Mouse (Mus musculus): ENCODE data around the gene Trim30b. TPM values are rescaled to one million over a fixed set of nuclear protein-coding genes. Genes with fewer than 3 reads are reported as not detected.

Trim30b gene
- polyA plus RNA-seq, 1 experiment from 2014 or later = not detected

Other genes with a start within 250 kb of the Trim30b start
- gene Ubqln5, start 240.1 kb downstream of the Trim30b start, polyA plus RNA-seq (2014; fragmentation: Nextera tagmentation; extraction: Ambion mirVana) = not detected in 2 replicates
- gene Olfr643, start 232.5 kb downstream of the Trim30b start, polyA plus RNA-seq (2014; fragmentation: Nextera tagmentation; extraction: Ambion mirVana) = not detected in 2 replicates
- gene Ubqln3, start 226.6 kb downstream of the Trim30b start, polyA plus RNA-seq (2014; fragmentation: Nextera tagmentation; extraction: Ambion mirVana) = not detected in 2 replicates
- not detected in 2 replicates for gene Ubqlnl, start 219.3 kb downstream of the Trim30b start, polyA plus RNA-seq (2014; fragmentation: Nextera tagmentation; extraction: Ambion mirVana)
- gene Olfm5, start 205.1 kb downstream of the Trim30b start, polyA plus RNA-seq (2014; fragmentation: Nextera tagmentation; extraction: Ambion mirVana) = 0.11 TPM in 1 of 2 replicates, not detected in the other
- 0.16 and 0.17 TPM in 2 replicates for gene Olfr648, start 186.5 kb downstream of the Trim30b start, polyA plus RNA-seq (2014; fragmentation: Nextera tagmentation; extraction: Ambion mirVana)
- not detected in 2 replicates for gene Olfr649, start 173.9 kb downstream of the Trim30b start, polyA plus RNA-seq (2014; fragmentation: Nextera tagmentation; extraction: Ambion mirVana)
- 2.5 and 3.1 TPM in 2 replicates for gene Trim6, start 151.1 kb downstream of the Trim30b start, polyA plus RNA-seq (2014; fragmentation: Nextera tagmentation; extraction: Ambion mirVana)
- gene Trim34a, start 125.4 kb downstream of the Trim30b start, polyA plus RNA-seq (2014; fragmentation: Nextera tagmentation; extraction: Ambion mirVana) = 0.74 and 0.84 TPM in 2 replicates
- 0.07 TPM in 2 replicates for gene Trim5, start 81.8 kb downstream of the Trim30b start, polyA plus RNA-seq (2014; fragmentation: Nextera tagmentation; extraction: Ambion mirVana)
- 2.2 TPM in 2 replicates for gene Trim12a, start 54.4 kb downstream of the Trim30b start, polyA plus RNA-seq (2014; fragmentation: Nextera tagmentation; extraction: Ambion mirVana)
- not detected in 2 replicates for gene Trim34b, start 40.4 kb downstream of the Trim30b start, polyA plus RNA-seq (2014; fragmentation: Nextera tagmentation; extraction: Ambion mirVana)
- 0.45 and 0.62 TPM in 2 replicates for gene Trim12c, start 16.5 kb downstream of the Trim30b start, polyA plus RNA-seq (2014; fragmentation: Nextera tagmentation; extraction: Ambion mirVana)
- not detected in 2 replicates for gene Trim30c, start 31.0 kb upstream of the Trim30b start, polyA plus RNA-seq (2014; fragmentation: Nextera tagmentation; extraction: Ambion mirVana)
- gene Trim30a, start 95.3 kb upstream of the Trim30b start, polyA plus RNA-seq (2014; fragmentation: Nextera tagmentation; extraction: Ambion mirVana) = 0.95 and 1.1 TPM in 2 replicates
- 0.35 and 0.38 TPM in 2 replicates for gene Trim30d, start 138.0 kb upstream of the Trim30b start, polyA plus RNA-seq (2014; fragmentation: Nextera tagmentation; extraction: Ambion mirVana)
- not detected in 2 replicates for gene Olfr651, start 180.2 kb upstream of the Trim30b start, polyA plus RNA-seq (2014; fragmentation: Nextera tagmentation; extraction: Ambion mirVana)
- not detected in 2 replicates for gene Olfr652, start 191.0 kb upstream of the Trim30b start, polyA plus RNA-seq (2014; fragmentation: Nextera tagmentation; extraction: Ambion mirVana)
- not detected in 2 replicates for gene Olfr653, start 207.4 kb upstream of the Trim30b start, polyA plus RNA-seq (2014; fragmentation: Nextera tagmentation; extraction: Ambion mirVana)
- gene Olfr654, start 217.1 kb upstream of the Trim30b start, polyA plus RNA-seq (2014; fragmentation: Nextera tagmentation; extraction: Ambion mirVana) = not detected in 2 replicates
- not detected in 2 replicates for gene Olfr655, start 231.9 kb upstream of the Trim30b start, polyA plus RNA-seq (2014; fragmentation: Nextera tagmentation; extraction: Ambion mirVana)
- gene Olfr656, start 244.1 kb upstream of the Trim30b start, polyA plus RNA-seq (2014; fragmentation: Nextera tagmentation; extraction: Ambion mirVana) = not detected in 2 replicates

Measured in neural tube, embryonic 11.5 days (tissue).